16 mouse cellular contexts compared by ENCODE assay signal in genomic region chr4:127325276-127325675, GRCm38 (mm10). TPM values are rescaled to one million over a fixed set of nuclear protein-coding genes. Genes with fewer than 3 reads are reported as not detected.
DNase-seq lines count a peak whose midpoint lies in the region; ATAC-seq and TF ChIP-seq lines count a peak whose summit lies in the region.
"Had no signal": no experiment of that assay in that cellular context is flagged by ENCODE, and none has a peak within 500 bp of the region (broad histone marks: within the 10 kb centered on the region; RNA-seq: fewer than 3 reads in every experiment).

No protein-coding gene starts in this region.

- peaks cover 7% of the 10 kb centered on the region for H3K4me1 ChIP-seq in hindbrain, embryonic 16.5 days (ENCODE audit: control insufficient read depth, insufficient read depth, low read depth, low read length)
- H3K4me1 ChIP-seq in hindbrain, embryonic 12.5 days: peaks cover 11% of the 10 kb centered on the region
- peaks cover 10% of the 10 kb centered on the region for H3K4me1 ChIP-seq in kidney, embryonic 16.5 days (ENCODE audit: insufficient read depth, low read length)
- H3K4me1 ChIP-seq in lung, embryonic 14.5 days (ENCODE audit: insufficient read depth): no peaks in the 10 kb centered on the region
- no peaks in the 10 kb centered on the region for H3K4me1 ChIP-seq in lung, adult 2 months (ENCODE audit: control insufficient read depth, insufficient read depth, low read length)
- peaks cover 8% of the 10 kb centered on the region for H3K4me1 ChIP-seq in forebrain, embryonic 16.5 days (replicated peaks; ENCODE audit: control insufficient read depth, insufficient read depth, low read length)

- no peaks in the 10 kb centered on the region for H3K9me3 ChIP-seq in hindbrain, embryonic 16.5 days (ENCODE audit: control insufficient read depth, low read length)
- H3K9me3 ChIP-seq in hindbrain, embryonic 12.5 days (replicated peaks): 0 out of 2 replicates have a peak, but pooled peaks cover 3% of the 10 kb centered on the region
- H3K9me3 ChIP-seq in kidney, embryonic 16.5 days (ENCODE audit: low read length): no peaks in the 10 kb centered on the region
- H3K9me3 ChIP-seq in lung, embryonic 14.5 days (ENCODE audit: low read depth, low read length): no peaks in the 10 kb centered on the region
- H3K9me3 ChIP-seq in forebrain, embryonic 16.5 days (ENCODE audit: control insufficient read depth, low read length): no peaks in the 10 kb centered on the region
- H3K9me3 ChIP-seq: forebrain, embryonic 10.5 days; heart, embryonic 12.5 days; heart, embryonic 15.5 days; hindbrain, embryonic 10.5 days had no signal

- peaks cover 2% of the 10 kb centered on the region; the same call in 1 of the 2 replicates for H3K27me3 ChIP-seq in hindbrain, embryonic 16.5 days (replicated peaks; ENCODE audit: control insufficient read depth, insufficient read depth, low read length)
- H3K27me3 ChIP-seq in hindbrain, embryonic 12.5 days: peaks cover 46% of the 10 kb centered on the region
- H3K27me3 ChIP-seq in kidney, embryonic 16.5 days (ENCODE audit: insufficient read depth, low read length): peaks cover 25% of the 10 kb centered on the region
- peaks cover 32% of the 10 kb centered on the region for H3K27me3 ChIP-seq in lung, embryonic 14.5 days (ENCODE audit: insufficient read depth, low read length)
- H3K27me3 ChIP-seq in forebrain, embryonic 16.5 days (replicated peaks; ENCODE audit: control insufficient read depth, insufficient read depth, low read length): peaks cover 23% of the 10 kb centered on the region
- H3K27me3 ChIP-seq: Patski had no signal

- H3K9ac ChIP-seq in hindbrain, embryonic 16.5 days (ENCODE audit: low read depth, low read length): no peak overlapping the region
- no peak overlapping the region for H3K9ac ChIP-seq in hindbrain, embryonic 12.5 days
- no peak overlapping the region for H3K9ac ChIP-seq in kidney, embryonic 16.5 days (replicated peaks; ENCODE audit: low read length)
- H3K9ac ChIP-seq in lung, embryonic 14.5 days: no peak overlapping the region
- H3K9ac ChIP-seq in forebrain, embryonic 16.5 days (replicated peaks; ENCODE audit: low read depth, low read length): no peak overlapping the region
- H3K9ac ChIP-seq: heart, embryonic 12.5 days; heart, embryonic 15.5 days; hindbrain, embryonic 14.5 days had no signal

- no peak overlapping the region for H3K4me2 ChIP-seq in hindbrain, embryonic 16.5 days (ENCODE audit: low read length)
- no peak overlapping the region for H3K4me2 ChIP-seq in hindbrain, embryonic 12.5 days (replicated peaks)
- no peak overlapping the region for H3K4me2 ChIP-seq in kidney, embryonic 16.5 days (replicated peaks; ENCODE audit: low read depth, low read length)
- H3K4me2 ChIP-seq in lung, embryonic 14.5 days: no peak overlapping the region
- no peak overlapping the region for H3K4me2 ChIP-seq in forebrain, embryonic 16.5 days (ENCODE audit: low read length)
- H3K4me2 ChIP-seq: heart, embryonic 12.5 days; heart, embryonic 15.5 days; hindbrain, embryonic 14.5 days had no signal

- no peak overlapping the region for H3K27ac ChIP-seq in hindbrain, embryonic 16.5 days (ENCODE audit: low read depth, low read length)
- no peak overlapping the region for H3K27ac ChIP-seq in hindbrain, embryonic 12.5 days
- no peak overlapping the region for H3K27ac ChIP-seq in kidney, embryonic 16.5 days (ENCODE audit: low read length)
- no peak overlapping the region for H3K27ac ChIP-seq in lung, embryonic 14.5 days (ENCODE audit: low read depth)
- H3K27ac ChIP-seq in forebrain, embryonic 16.5 days (ENCODE audit: low read length): no peak overlapping the region
- H3K27ac ChIP-seq: forebrain, embryonic 10.5 days; heart, embryonic 15.5 days; hindbrain, embryonic 10.5 days; hindbrain, embryonic 14.5 days had no signal

- H3K4me3 ChIP-seq in hindbrain, embryonic 16.5 days (ENCODE audit: low read length): no peak overlapping the region
- no peak overlapping the region for H3K4me3 ChIP-seq in hindbrain, embryonic 12.5 days
- H3K4me3 ChIP-seq in kidney, embryonic 16.5 days (ENCODE audit: low read length): no peak overlapping the region
- no peak overlapping the region for H3K4me3 ChIP-seq in lung, embryonic 14.5 days (ENCODE audit: low read depth, low read length)
- no peak overlapping the region for H3K4me3 ChIP-seq in lung, adult 2 months (replicated peaks; ENCODE audit: extremely low read depth, low read depth, low read length)
- H3K4me3 ChIP-seq in forebrain, embryonic 16.5 days (replicated peaks; ENCODE audit: low read length): no peak overlapping the region
- H3K4me3 ChIP-seq: forebrain, embryonic 10.5 days; heart, embryonic 12.5 days; heart, embryonic 15.5 days; hindbrain, embryonic 10.5 days had no signal

- TF ChIP-seq POLR2A in lung, adult 2 months (IDR thresholded peaks at IDR 0.05; ENCODE audit: borderline replicate concordance, extremely low read depth, low read depth, low read length): no peak

- 0 out of 2 replicates have a peak, but pooled peaks have one; percentile 8 for ATAC-seq in hindbrain, embryonic 16.5 days
- ATAC-seq in hindbrain, embryonic 12.5 days (ENCODE audit: low FRiP score): no peak
- no peak for ATAC-seq in kidney, embryonic 16.5 days (ENCODE audit: low FRiP score, low TSS enrichment)
- ATAC-seq in lung, embryonic 14.5 days (ENCODE audit: insufficient read depth): peak; percentile 11; the same call in 1 of the 2 replicates
- ATAC-seq in forebrain, embryonic 16.5 days: no peak

- DNase-seq in kidney, adult 9 months: peak; percentile 54
- DNase-seq in lung, embryonic 14.5 days: no peak
- DNase-seq in lung, adult 2 months: no peak
- DNase-seq: gastrocnemius, postnatal 25 days had no signal

- WGBS in hindbrain, embryonic 16.5 days: 83% methylated on average over 5 of the region's 5 CpGs
- WGBS in hindbrain, embryonic 12.5 days: 90% methylated on average over 5 of the region's 5 CpGs
- WGBS in kidney, embryonic 16.5 days: 79% methylated on average over 5 of the region's 5 CpGs
- WGBS in lung, embryonic 14.5 days: 79% methylated on average over 5 of the region's 5 CpGs
- WGBS in lung, adult 2 months: 75% methylated on average over 5 of the region's 5 CpGs
- WGBS in forebrain, embryonic 16.5 days: 91% methylated on average over 5 of the region's 5 CpGs

- no peaks in the 10 kb centered on the region for H3K36me3 ChIP-seq in hindbrain, embryonic 16.5 days (ENCODE audit: control insufficient read depth, insufficient read depth, low read length)
- no peaks in the 10 kb centered on the region for H3K36me3 ChIP-seq in hindbrain, embryonic 12.5 days
- no peaks in the 10 kb centered on the region for H3K36me3 ChIP-seq in kidney, embryonic 16.5 days (ENCODE audit: insufficient read depth, low read length)
- no peaks in the 10 kb centered on the region for H3K36me3 ChIP-seq in lung, embryonic 14.5 days (ENCODE audit: insufficient read depth)
- no peaks in the 10 kb centered on the region for H3K36me3 ChIP-seq in forebrain, embryonic 16.5 days (ENCODE audit: control insufficient read depth, insufficient read depth)
- H3K36me3 ChIP-seq: forebrain, embryonic 10.5 days; G1E; heart, embryonic 12.5 days; heart, embryonic 15.5 days; hindbrain, embryonic 10.5 days had no signal

- TF ChIP-seq CTCF in lung, embryonic 14.5 days (IDR thresholded peaks at IDR 0.05; ENCODE audit: low read depth): no peak
- no peak for TF ChIP-seq CTCF in lung, adult 2 months (IDR thresholded peaks at IDR 0.05; ENCODE audit: insufficient read depth, low read length)

RNA-seq across cellular contexts. Expression of gene Gjb3, which starts 5.4 kb away (rescaled TPM):
- polyA plus RNA-seq in hindbrain, embryonic 16.5 days (2015; fragmentation: Nextera tagmentation; extraction: Ambion mirVana): 0.15 and 0.19 TPM in 2 replicates
- polyA plus RNA-seq in hindbrain, embryonic 12.5 days (2016; fragmentation: Nextera tagmentation; extraction: Ambion mirVana): 0.33 and 0.46 TPM in 2 replicates
- 1.3 TPM in 2 replicates for polyA plus RNA-seq in kidney, embryonic 16.5 days (2015; fragmentation: Nextera tagmentation; extraction: Ambion mirVana)
- 0.86 and 1.1 TPM in 2 replicates for polyA plus RNA-seq in lung, embryonic 14.5 days (2014; fragmentation: Nextera tagmentation; extraction: Ambion mirVana)
- polyA plus RNA-seq in lung, adult 2 months (2012; rRNA removed): 3.1 and 7.3 TPM in 2 replicates
- polyA plus RNA-seq in forebrain, embryonic 16.5 days (2015; fragmentation: Nextera tagmentation; extraction: Ambion mirVana): not detected in 2 replicates
- polyA plus RNA-seq: forebrain, embryonic 14.5 days; G1E; heart, embryonic 12.5 days; hindbrain, embryonic 14.5 days had no signal

RNA-seq across cellular contexts. Expression of gene Gja4, which starts 11.4 kb away (rescaled TPM):
- 20.4 and 26.1 TPM in 2 replicates for polyA plus RNA-seq in hindbrain, embryonic 16.5 days (2015; fragmentation: Nextera tagmentation; extraction: Ambion mirVana)
- 13.9 and 15.2 TPM in 2 replicates for polyA plus RNA-seq in hindbrain, embryonic 12.5 days (2016; fragmentation: Nextera tagmentation; extraction: Ambion mirVana)
- polyA plus RNA-seq in kidney, embryonic 16.5 days (2015; fragmentation: Nextera tagmentation; extraction: Ambion mirVana): 30.9 TPM in 2 replicates
- 24.0 and 26.1 TPM in 2 replicates for polyA plus RNA-seq in lung, embryonic 14.5 days (2014; fragmentation: Nextera tagmentation; extraction: Ambion mirVana)
- polyA plus RNA-seq in lung, adult 2 months (2012; rRNA removed): 159 and 211 TPM in 2 replicates
- polyA plus RNA-seq in forebrain, embryonic 16.5 days (2015; fragmentation: Nextera tagmentation; extraction: Ambion mirVana): 13.3 and 16.4 TPM in 2 replicates
- polyA plus RNA-seq: G1E had no signal

RNA-seq across cellular contexts. Expression of gene Gjb4, which starts 28.6 kb away (rescaled TPM):
- 0.14 TPM in 1 of 2 replicates, not detected in the other for polyA plus RNA-seq in hindbrain, embryonic 16.5 days (2015; fragmentation: Nextera tagmentation; extraction: Ambion mirVana)
- 0.19 and 0.36 TPM in 2 replicates for polyA plus RNA-seq in hindbrain, embryonic 12.5 days (2016; fragmentation: Nextera tagmentation; extraction: Ambion mirVana)
- polyA plus RNA-seq in kidney, embryonic 16.5 days (2015; fragmentation: Nextera tagmentation; extraction: Ambion mirVana): 0.87 and 0.92 TPM in 2 replicates
- polyA plus RNA-seq in lung, embryonic 14.5 days (2014; fragmentation: Nextera tagmentation; extraction: Ambion mirVana): 0.12 TPM in 1 of 2 replicates, not detected in the other
- polyA plus RNA-seq in lung, adult 2 months (2012; rRNA removed): 0.19 and 3.7 TPM in 2 replicates
- 0.16 TPM in 1 of 2 replicates, not detected in the other for polyA plus RNA-seq in forebrain, embryonic 16.5 days (2015; fragmentation: Nextera tagmentation; extraction: Ambion mirVana)
- polyA plus RNA-seq: forebrain, embryonic 10.5 days; forebrain, embryonic 14.5 days; G1E; heart, embryonic 12.5 days; heart, embryonic 15.5 days had no signal

RNA-seq across cellular contexts. Expression of gene Gjb5, which starts 32.7 kb away (rescaled TPM):
- polyA plus RNA-seq in hindbrain, embryonic 16.5 days (2015; fragmentation: Nextera tagmentation; extraction: Ambion mirVana): 0.20 and 0.34 TPM in 2 replicates
- 0.30 and 0.44 TPM in 2 replicates for polyA plus RNA-seq in hindbrain, embryonic 12.5 days (2016; fragmentation: Nextera tagmentation; extraction: Ambion mirVana)
- polyA plus RNA-seq in kidney, embryonic 16.5 days (2015; fragmentation: Nextera tagmentation; extraction: Ambion mirVana): 1.5 and 1.8 TPM in 2 replicates
- 0.51 and 0.70 TPM in 2 replicates for polyA plus RNA-seq in lung, embryonic 14.5 days (2014; fragmentation: Nextera tagmentation; extraction: Ambion mirVana)
- polyA plus RNA-seq in lung, adult 2 months (2012; rRNA removed): 1.3 and 1.9 TPM in 2 replicates
- polyA plus RNA-seq in forebrain, embryonic 16.5 days (2015; fragmentation: Nextera tagmentation; extraction: Ambion mirVana): 0.11 and 0.14 TPM in 2 replicates
- polyA plus RNA-seq: G1E had no signal

Comparison
In these comparisons a context has a peak if more than half of its experiments do, and no peak if none do; other contexts are left out.
1. ATAC-seq: peak in hindbrain, embryonic 16.5 days (single experiment) and lung, embryonic 14.5 days (single experiment); none in hindbrain, embryonic 12.5 days (single experiment), kidney, embryonic 16.5 days (single experiment) and forebrain, embryonic 16.5 days (single experiment).